Mouse (Mus musculus) brain, embryonic 14.5 days (tissue): Measurements from ENCODE around the gene Mrps16.

Experiments
- CTCF ChIP-seq: fragments of 200-500 bp; IDR thresholded peaks from 2 replicates; pipeline ENCODE4 v1.5.1; 2012; ENCODE audit warnings: inconsistent platforms, mild to moderate bottlenecking, moderate library complexity, borderline replicate concordance; ENCODE audit not compliant: insufficient read depth, insufficient read length; ENCODE audit errors: extremely low read depth
- POLR2A ChIP-seq: fragments of 200-500 bp; IDR thresholded peaks from 2 replicates; pipeline ENCODE4 v1.6.1; 2012; ENCODE audit warnings: mild to moderate bottlenecking, inconsistent platforms, borderline replicate concordance; ENCODE audit not compliant: poor library complexity, insufficient read depth, insufficient read length, severe bottlenecking; ENCODE audit errors: extremely low read depth

- no peak for TF ChIP-seq CTCF
- TF ChIP-seq POLR2A: no peak
Measured at GRCm38 (mm10) chr14:20347441-20347990, 45.9 kb downstream of the Mrps16 start.
